Mouse (Mus musculus) erythroid progenitor cell, adult 5-6 weeks (primary cell): ENCODE measurements around the gene Fam171a2. TPM values are rescaled to one million over a fixed set of nuclear protein-coding genes. Genes with fewer than 3 reads are reported as not detected.

Source experiments
- ATAC-seq: replicated peaks from 2 replicates; pipeline ENCODE4 v1.8.0; 2016; ENCODE audit warnings: moderate number of reproducible peaks, mild to moderate bottlenecking, moderate TSS enrichment, inconsistent platforms; ENCODE audit not compliant: poor library complexity, low FRiP score, severe bottlenecking
- total RNA-seq, 2 experiments: library from RNA; stranded (forward) in 1 of 2; stranded (reverse) in 1 of 2; fragments of 150-400 nt in 1 of 2; fragments of 186-747, 209-891 nt in 1 of 2; gene quantifications; 2 replicates each; pipeline versions ENCODE4 v1.2.3 to v1.2.4; 2015 to 2017; ENCODE audit warnings: low replicate concordance in 2 of 2

The Fam171a2 gene
- total RNA-seq, 2 experiments from 2014 or later = not detected

- no peak for ATAC-seq
Measured at GRCm38 (mm10) chr11:102460541-102460940, 13.1 kb upstream of the Fam171a2 start.

- ATAC-seq = peak; percentile 78
Measured at GRCm38 (mm10) chr11:102455740-102456396, 8.4 kb upstream of the Fam171a2 start.

GRCm38 (mm10) chr11:102453131-102453530 lies 5.6 kb upstream of the Fam171a2 start:
- no peak for ATAC-seq

- no peak for ATAC-seq
Measured at GRCm38 (mm10) chr11:102449043-102450008, 1.8 kb upstream of the Fam171a2 start.

- ATAC-seq = no peak
Measured at GRCm38 (mm10) chr11:102448327-102448726, 845 bp upstream of the Fam171a2 start.

- ATAC-seq = no peak
Measured at GRCm38 (mm10) chr11:102446581-102447461, 661 bp downstream of the Fam171a2 start.

- ATAC-seq = no peak
Measured at GRCm38 (mm10) chr11:102445891-102446361, 1.6 kb downstream of the Fam171a2 start.

- ATAC-seq = no peak
Measured at GRCm38 (mm10) chr11:102445264-102445890, 2.1 kb downstream of the Fam171a2 start.

GRCm38 (mm10) chr11:102444781-102445180 lies 2.7 kb downstream of the Fam171a2 start:
- ATAC-seq = no peak

- ATAC-seq = no peak
Measured at GRCm38 (mm10) chr11:102444321-102444720, 3.2 kb downstream of the Fam171a2 start.

GRCm38 (mm10) chr11:102443740-102444139 lies 3.7 kb downstream of the Fam171a2 start:
- ATAC-seq = no peak

- no peak for ATAC-seq
Measured at GRCm38 (mm10) chr11:102442089-102442488, 5.4 kb downstream of the Fam171a2 start.

GRCm38 (mm10) chr11:102441434-102441833 lies 6.0 kb downstream of the Fam171a2 start:
- ATAC-seq = no peak

- ATAC-seq = no peak
Measured at GRCm38 (mm10) chr11:102440255-102440654, 7.2 kb downstream of the Fam171a2 start.

GRCm38 (mm10) chr11:102439093-102440082 lies 8.1 kb downstream of the Fam171a2 start:
- no peak for ATAC-seq

GRCm38 (mm10) chr11:102438212-102439092 lies 9.0 kb downstream of the Fam171a2 start:
- no peak; the same call in 1 of the 2 replicates for ATAC-seq
